Mouse (Mus musculus) Patski (cell line): ENCODE data around the gene Pld5. TPM values are rescaled to one million over a fixed set of nuclear protein-coding genes. Genes with fewer than 3 reads are reported as not detected.

Experiments used
- ATAC-seq: fragments of 100-300 bp; one replicate; pipeline ENCODE4 v1.8.0; 2021
- CTCF ChIA-PET: fragments of 350-600 bp; sonication (Branson Sonifier 250); formaldehyde crosslinking; loops from one replicate; lab custom pipeline; 2022; ENCODE audit warnings: inconsistent platforms; lab: Charles Lee
- POLR2A ChIA-PET: fragments of 350-600 bp; sonication (Branson Sonifier 250); formaldehyde crosslinking; loops from one replicate; lab custom pipeline; 2022; ENCODE audit warnings: antibody characterized with exemption, inconsistent platforms; lab: Charles Lee
- DNase-seq: peaks from one replicate; pipeline ENCODE4 v3.0.0-alpha.2; 2011; ENCODE audit warnings: low read depth, low spot score
- H3K27me3 ChIP-seq: fragments of 371-371 bp; one replicate; pipeline ENCODE4 v1.5.1; 2021
- CTCF ChIP-seq: fragments of 100-300 bp; IDR thresholded peaks from one replicate; pipeline ENCODE4 v1.5.1; 2021
- in situ Hi-C: fragments of 300-500 bp; cut with MboI; formaldehyde crosslinking; loops from 3 replicates; pipeline ENCODE4 v1.11.1; 2018; ENCODE audit warnings: low pct_unique_long_range_greater_than_20kb, mixed read lengths
- polyA plus RNA-seq: library from polyadenylated mRNA; unstranded; gene quantifications from one replicate; pipeline ENCODE4 v1.2.3, GENCODE M21; 2021

The Pld5 gene
- polyA plus RNA-seq, 1 experiment from 2014 or later, result not detected

DNA sequence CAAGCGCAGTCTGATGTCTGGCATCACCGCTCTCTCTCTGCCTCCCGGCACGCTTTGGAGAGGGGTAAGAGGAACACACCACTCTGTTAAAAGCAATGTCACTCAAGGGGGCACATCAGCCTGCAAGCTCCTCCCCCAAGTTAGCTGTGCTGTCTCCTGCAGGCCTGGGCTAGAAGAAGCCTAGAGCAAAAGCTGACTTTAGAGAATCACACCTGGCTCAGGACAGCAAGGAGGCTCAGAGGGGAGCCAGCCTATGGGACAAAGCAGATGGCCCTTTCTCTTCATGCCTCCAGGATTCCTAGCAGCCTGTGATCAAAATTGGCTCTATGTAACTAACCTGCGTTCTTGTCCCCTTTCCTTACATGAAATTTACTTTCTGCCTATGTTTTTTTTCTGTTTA, 107.3 kb downstream of the Pld5 start:
- ATAC-seq, result no peak
- in situ Hi-C loops, result no loop called here
- ChIA-PET POLR2A (no interaction called here), CTCF (no interaction called here)
- TF ChIP-seq CTCF, result no peak
- DNase-seq, result no peak
- H3K27me3 ChIP-seq, result no peaks in the 10 kb centered on the region

DNA sequence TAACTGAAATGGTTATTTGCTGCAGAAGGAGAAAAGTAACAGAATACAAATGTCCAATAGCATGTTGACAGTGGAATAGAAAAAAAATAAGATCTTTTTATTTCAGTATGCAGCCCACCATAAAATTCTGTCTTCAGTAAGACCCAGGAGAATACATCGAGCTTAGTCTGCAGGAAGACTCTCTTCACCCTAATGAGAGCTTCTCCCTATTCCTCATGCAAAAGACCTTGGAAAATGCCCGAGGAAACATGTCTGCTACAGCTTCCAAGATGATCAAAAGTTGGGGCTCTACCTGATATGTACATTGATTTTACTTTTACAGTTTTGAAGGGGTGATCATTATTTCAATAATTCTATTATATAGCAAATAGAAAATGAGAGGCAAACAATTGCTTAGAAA, 108.0 kb downstream of the Pld5 start:
- no peak for DNase-seq
- CTCF ChIA-PET, result no interaction called here

DNA sequence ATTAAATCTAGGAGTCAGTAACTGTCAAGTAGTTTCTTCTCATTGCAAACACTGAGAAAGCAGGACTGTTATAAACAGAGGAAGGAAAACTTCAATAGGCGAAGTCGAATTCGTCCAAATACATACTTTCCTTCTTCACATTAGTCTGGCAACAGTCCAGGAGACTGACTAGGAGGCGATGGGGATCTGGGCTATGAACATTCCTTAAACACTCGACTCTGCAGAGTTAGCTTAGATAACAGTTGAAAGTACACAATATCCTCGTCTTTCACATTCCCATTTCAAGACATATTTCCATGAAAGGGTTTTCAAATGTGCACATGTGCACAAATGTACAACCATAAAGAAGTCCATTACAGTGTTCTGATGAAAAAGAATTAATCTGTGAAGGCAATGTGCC, 129.8 kb downstream of the Pld5 start:
- CTCF ChIA-PET, result no interaction called here
- H3K27me3 ChIP-seq, result peaks cover 12% of the 10 kb centered on the region
- DNase-seq (no peak), ATAC-seq (no peak)
- POLR2A ChIA-PET, result no interaction called here
- in situ Hi-C loops, result no loop called here
- TF ChIP-seq CTCF, result no peak

More for the DNA sequence above, 108.0 kb downstream of the Pld5 start:
- no peak for ATAC-seq
- in situ Hi-C loops, result no loop called here
- POLR2A ChIA-PET, result interaction anchor here (0.5 to 0.6 kb wide), 2 partner anchors 44 to 301 kb away, joined by 3 to 5 read pairs; no protein-coding TSS in a partner anchor
- TF ChIP-seq CTCF, result no peak
- H3K27me3 ChIP-seq, result no peaks in the 10 kb centered on the region

DNA sequence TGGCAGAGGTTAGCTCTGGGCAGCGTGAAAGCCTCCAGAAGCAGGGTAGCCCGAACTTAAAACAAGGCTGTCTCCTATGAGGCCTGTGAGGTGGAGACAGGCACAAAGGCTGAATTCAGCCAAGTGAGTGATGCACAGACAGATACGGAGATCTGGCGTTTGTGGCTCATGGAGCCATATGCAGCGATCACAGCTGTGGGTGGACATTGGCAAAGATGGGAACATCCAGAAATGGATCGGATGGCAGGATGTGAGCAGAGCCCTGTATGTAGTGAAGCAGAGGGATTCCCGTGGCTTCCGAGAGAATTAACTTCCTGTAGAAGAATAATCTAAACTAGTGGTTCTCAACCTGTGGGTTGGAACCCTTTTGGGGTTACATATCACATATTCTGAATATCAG, 140.7 kb downstream of the Pld5 start:
- no peak for TF ChIP-seq CTCF
- no peak for ATAC-seq

DNA sequence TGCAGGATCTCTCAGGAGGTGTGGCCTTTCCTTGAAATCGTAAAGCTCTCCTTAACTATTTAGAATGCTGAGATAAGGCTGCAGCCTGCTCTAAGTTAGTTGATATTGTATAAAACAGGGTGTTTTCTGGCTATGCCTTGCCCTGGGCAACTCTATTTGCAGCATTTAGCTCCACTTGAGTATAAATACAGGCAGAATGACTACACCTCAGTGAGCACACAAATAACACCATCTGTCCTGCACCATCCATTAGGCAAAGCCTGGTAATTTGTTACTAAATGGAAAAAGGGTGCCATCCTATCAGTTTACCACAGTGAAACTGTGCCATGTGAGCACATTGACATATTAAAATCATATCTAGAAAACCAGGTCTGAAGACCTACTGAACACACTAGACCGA, 149.3 kb downstream of the Pld5 start:
- no peak for TF ChIP-seq CTCF
- in situ Hi-C loops, result no loop called here
- CTCF ChIA-PET, result no interaction called here
- no peak for ATAC-seq
- POLR2A ChIA-PET, result no interaction called here
- no peak for DNase-seq
- no peaks in the 10 kb centered on the region for H3K27me3 ChIP-seq

More for the DNA sequence above, 140.7 kb downstream of the Pld5 start:
- no peak for DNase-seq
- CTCF ChIA-PET, result no interaction called here
- H3K27me3 ChIP-seq, result no peaks in the 10 kb centered on the region
- POLR2A ChIA-PET, result no interaction called here
- in situ Hi-C loops, result no loop called here

DNA sequence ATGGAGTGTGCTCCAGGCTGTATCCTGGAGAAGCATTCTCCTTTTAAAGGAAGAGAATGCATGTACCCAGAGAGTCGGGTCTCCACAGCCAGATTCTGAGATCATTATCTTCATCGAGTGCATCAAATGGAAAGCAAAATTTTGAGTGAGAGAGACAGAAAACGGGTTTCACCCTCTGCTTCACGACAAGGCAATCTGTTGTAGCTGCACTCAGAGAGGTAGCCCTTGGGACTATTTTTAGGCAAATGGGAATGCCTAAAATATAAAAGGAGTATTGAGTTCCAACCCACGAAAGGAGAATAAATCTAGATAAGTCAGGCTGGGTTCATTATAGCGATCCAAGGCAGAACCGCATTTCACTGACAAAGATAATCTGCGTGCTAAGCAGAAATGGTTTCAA, 150.7 kb downstream of the Pld5 start:
- no peak for DNase-seq
- H3K27me3 ChIP-seq, result no peaks in the 10 kb centered on the region
- in situ Hi-C loops, result no loop called here
- CTCF ChIA-PET, result no interaction called here
- no peak for TF ChIP-seq CTCF
- POLR2A ChIA-PET, result no interaction called here
- no peak for ATAC-seq

DNA sequence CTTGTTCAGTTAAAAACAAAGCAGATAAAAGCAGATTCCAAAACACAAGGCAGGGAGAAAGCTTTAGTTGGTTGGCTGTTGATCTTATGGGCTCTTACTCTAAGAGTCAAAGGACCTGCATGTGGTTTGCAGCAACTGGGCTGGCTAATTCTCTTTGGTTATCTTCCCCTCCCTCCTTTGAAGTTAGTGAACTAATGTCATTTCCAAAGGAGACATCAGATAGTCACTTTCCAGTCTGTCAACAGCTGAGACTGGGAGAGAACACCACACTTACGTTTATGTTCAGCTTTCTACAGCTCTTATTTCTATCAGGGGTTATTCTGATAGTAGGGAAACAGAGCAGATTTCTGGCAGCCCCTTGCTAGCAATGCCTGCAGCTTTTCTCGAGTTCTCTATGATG, 151.3 kb downstream of the Pld5 start:
- no peak for DNase-seq
- POLR2A ChIA-PET, result no interaction called here
- H3K27me3 ChIP-seq, result no peaks in the 10 kb centered on the region
- ATAC-seq, result no peak
- CTCF ChIA-PET, result no interaction called here
- TF ChIP-seq CTCF, result no peak
- in situ Hi-C loops, result no loop called here

DNA sequence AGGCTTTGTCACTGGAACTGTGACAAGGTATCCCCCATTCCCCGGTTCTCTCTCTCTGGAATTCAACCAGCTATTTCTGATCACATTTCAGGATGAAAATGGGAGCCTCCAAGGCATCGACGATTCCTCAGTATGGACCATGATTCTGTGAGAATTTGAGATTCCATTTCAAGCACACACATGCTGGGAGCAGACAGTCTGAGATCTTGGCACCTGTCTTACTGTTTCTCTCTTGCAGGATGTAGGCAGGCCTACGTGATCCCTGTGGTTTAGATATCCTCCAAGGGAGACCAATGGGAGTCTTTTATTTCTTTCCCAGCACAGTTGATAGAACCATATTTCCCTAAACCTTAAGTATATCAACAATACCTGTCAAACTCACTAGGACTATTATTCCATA, 159.5 kb downstream of the Pld5 start:
- TF ChIP-seq CTCF, result no peak
- DNase-seq, result no peak
- ATAC-seq, result no peak
- H3K27me3 ChIP-seq, result no peaks in the 10 kb centered on the region
- in situ Hi-C loops, result no loop called here
- ChIA-PET CTCF (no interaction called here), POLR2A (no interaction called here)

DNA sequence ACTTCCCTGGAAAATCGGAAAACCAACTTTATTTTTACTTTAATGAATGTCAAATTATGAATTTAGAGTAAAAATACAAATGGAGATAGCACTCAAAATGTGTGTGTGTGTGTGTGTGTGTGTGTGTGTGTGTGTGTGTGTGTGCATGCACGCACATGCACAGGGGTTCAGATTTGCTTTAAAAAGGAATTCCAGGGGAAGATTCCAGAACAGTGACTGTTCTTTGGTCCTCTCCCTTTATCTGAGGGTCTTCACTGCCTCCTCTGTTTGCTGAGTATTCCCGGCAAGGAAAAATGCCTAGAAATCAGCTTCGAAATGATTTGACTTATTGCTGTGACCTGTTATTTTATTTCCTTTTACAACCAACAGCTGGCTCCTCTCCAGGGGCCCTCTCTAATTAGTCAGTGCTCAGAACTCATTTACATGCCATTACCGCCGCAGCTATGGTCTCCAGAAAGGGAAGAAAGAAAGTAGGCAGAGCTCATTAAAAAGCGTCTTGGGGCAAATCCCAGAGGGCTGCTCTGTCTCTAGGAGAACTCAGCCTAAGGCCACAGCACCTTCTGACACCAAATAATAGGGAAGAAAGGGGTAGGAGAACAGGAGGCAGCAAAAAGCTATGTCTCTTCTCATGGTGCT, 176.3 kb downstream of the Pld5 start:
- TF ChIP-seq CTCF, result no peak
- CTCF ChIA-PET, result no interaction called here
- POLR2A ChIA-PET, result no interaction called here
- H3K27me3 ChIP-seq, result no peaks in the 10 kb centered on the region
- no peak for ATAC-seq
- DNase-seq, result no peak
- in situ Hi-C loops, result no loop called here

DNA sequence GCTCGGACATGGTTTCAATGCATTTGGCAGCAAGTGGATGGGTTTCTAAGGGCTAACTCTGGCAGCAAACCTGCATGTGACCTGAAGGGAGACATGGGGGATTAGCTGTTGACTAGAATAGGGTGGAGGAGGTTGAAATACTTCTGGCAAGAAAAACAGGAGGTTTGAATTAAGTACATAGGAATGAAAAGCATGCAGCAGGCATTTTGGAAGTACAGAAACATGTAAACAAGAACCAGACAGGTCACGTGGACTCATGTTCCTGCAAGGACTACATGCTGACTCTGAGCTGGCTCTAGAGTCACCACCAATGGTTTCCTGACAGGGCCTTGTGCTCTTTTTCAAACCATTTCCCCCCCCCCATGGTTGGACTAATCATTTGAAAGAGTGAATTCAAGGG, 183.0 kb downstream of the Pld5 start:
- ATAC-seq, result no peak
- CTCF ChIA-PET, result interaction anchor here (1.1 kb wide), 1 partner anchor 10 kb away, joined by 3 read pairs; no protein-coding TSS in a partner anchor
- POLR2A ChIA-PET, result no interaction called here
- no peaks in the 10 kb centered on the region for H3K27me3 ChIP-seq
- DNase-seq, result no peak
- TF ChIP-seq CTCF, result no peak
- in situ Hi-C loops, result no loop called here

DNA sequence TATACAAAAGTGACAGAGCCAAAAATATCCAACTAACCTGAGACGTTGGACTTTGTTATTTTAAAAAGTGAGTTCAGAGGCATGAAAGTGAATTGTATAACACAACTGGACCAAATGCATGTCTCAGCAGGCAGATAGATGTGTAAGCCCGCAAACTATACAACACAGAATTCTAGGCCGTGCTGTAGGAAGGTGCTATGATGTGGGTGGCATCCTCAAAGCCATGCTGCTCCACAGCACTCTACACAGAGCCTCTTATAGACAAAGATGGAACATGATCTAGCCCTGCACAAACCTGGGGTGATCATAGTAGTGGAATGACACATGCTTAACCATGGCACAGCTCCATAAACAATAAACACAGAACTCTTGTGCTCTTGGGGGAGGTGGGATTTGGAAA, 185.7 kb downstream of the Pld5 start:
- in situ Hi-C loops, result no loop called here
- no peak for DNase-seq
- CTCF ChIA-PET, result interaction anchor here (1.6 kb wide), 1 partner anchor 18 kb away, joined by 4 read pairs; no protein-coding TSS in a partner anchor
- no peak for TF ChIP-seq CTCF
- H3K27me3 ChIP-seq, result no peaks in the 10 kb centered on the region
- no peak for ATAC-seq
- POLR2A ChIA-PET, result no interaction called here
